Mouse (Mus musculus) adrenal gland, adult 2 months (tissue): ENCODE results near the gene Arhgef19. TPM values are rescaled to one million over a fixed set of nuclear protein-coding genes. Genes with fewer than 3 reads are reported as not detected.

Experiments
- DNase-seq: peaks from one replicate; pipeline ENCODE4 v3.0.0; 2021
- long read RNA-seq: library from polyadenylated mRNA; stranded (forward); transcript quantifications from one replicate; pipeline ENCODE4 v2.0.0, GENCODE M21; 2021
- polyA plus RNA-seq: library from polyadenylated mRNA; depleted of rRNA; stranded (reverse); fragments of >200 nt; gene quantifications from 2 replicates; pipeline ENCODE4 v1.2.3, GENCODE M21; 2012; rRNA removed
- total RNA-seq, 2 experiments: library from RNA; stranded (reverse); gene quantifications; 2 replicates each; pipeline ENCODE4 v1.2.3; 2021

The Arhgef19 gene
- total RNA-seq (10 to 100 TPM; 50.9 to 65.1 TPM), polyA plus RNA-seq (58.3 and 75.8 TPM in 2 replicates)
- long read RNA-seq, partial matches to known transcripts, result 9 of 72 reads
- long read RNA-seq, other reads (novel, unspliced or antisense), result 63 of 72 reads

DNA sequence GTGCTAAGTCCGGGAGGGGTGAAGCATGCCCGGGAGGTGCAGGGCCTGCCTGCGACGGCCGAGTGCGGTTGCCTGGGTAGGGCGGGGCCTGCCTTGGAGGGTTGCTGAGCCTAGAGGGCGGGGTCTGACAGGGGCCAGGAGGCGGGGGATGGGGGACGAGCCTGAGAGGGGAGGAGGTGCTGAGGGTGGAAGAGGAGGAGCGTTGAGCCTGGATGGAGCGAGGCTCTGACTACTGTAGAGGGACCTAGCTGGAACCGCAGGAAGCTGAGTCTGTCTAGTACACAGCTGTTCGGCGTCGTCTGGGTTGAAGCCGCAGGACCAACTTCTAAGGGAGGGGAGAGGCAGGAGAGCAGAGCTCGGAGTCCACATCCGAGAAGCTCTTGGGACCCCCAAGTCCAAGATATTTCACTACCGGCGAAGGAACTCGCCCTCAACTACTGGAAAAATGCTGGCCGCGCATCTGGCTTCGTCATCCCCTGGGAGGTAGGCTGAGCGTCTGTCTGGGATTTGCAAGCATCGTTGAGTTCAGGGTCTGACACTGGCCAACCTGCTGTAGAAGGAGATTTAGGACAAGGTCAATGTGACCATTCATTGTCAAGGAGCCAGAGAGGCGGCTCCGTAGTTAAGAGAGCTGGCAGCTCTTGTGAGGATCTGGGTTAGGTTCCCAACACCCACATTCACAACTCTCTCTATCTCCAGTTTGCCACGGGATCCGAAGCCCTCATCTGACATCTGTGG, at the start of gene Arhgef19:
TSS of gene Arhgef19 (plus strand) at position 112 of the 738 bp plus-strand sequence.
- peak; percentile 98 for DNase-seq

DNA sequence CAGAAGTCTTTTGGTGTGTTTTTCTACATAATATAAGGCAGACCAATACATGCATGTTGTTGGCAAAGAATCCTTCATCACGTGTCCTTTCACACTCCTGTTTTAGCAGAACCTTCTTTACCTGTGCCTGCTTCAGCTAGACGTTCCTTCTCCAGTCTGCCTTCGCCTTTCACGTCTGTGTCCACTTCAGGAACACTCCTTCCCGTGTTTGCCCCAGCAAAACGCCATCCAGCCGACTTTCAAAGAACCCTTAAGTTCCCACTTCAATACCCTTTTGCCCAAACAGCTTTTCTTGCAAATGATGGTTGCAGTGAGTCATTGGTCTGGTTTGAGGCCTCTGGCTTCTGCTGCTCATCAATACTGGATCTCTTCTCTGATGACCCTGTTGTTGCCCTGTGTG, 48.0 kb upstream of the Arhgef19 start:
- no peak for DNase-seq

DNA sequence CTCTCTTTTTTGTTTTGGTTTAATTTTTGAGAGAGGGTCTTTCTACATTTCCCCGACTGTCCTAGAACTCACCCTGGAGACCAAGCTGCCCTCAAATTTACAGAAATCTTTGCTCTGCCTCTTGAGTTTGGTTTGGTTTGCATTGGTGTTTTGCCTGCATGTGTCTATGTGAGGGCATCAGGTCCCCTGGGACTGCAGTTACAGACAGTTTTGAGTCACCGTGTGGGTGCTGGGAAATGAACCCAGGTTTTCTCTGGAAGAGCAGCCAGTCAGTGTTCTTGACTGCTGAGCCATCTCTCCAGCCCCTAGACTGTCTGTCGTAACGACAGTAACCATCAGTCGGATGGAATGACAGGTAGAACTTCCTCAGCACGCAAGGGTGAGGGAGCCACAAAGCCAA, 44.7 kb upstream of the Arhgef19 start:
- DNase-seq, result no peak

DNA sequence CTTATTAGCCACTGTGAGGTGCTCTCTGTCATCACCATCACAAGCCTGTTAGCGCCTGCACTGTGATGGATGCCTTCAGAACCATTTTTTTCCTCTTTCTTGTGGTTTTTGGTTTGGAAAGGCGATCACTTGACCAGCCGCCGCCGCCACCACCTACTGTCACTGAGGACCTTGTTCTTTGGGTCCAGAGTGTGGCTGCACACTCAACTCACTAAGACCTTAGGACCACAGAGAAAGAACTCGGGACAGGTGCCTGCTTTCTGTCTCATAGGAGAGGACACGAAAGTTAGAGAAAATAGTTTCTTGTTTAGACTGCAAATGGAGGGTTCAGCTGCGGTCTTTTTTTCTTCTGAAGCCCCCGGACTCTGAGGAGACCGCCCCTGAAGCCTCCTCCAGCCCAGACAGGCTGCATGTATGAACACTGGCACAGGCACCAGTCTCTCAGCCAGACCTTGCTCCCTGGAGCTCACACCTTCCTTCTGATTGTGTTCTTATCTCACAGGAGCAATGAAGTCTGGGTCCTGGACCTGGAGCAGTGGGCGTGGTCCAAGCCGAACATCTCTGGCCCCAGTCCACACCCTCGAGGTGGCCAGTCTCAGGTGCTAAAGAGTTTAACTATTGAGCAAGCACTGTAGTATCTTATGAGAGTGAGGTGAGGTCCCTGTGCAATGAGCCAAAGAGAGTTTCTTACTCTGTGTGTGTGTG, 42.2 kb upstream of the Arhgef19 start:
- DNase-seq, result no peak

- DNase-seq, result no peak
Observed at GRCm38 (mm10) chr4:141197686-141198035, 41.6 kb upstream of the Arhgef19 start.

DNA sequence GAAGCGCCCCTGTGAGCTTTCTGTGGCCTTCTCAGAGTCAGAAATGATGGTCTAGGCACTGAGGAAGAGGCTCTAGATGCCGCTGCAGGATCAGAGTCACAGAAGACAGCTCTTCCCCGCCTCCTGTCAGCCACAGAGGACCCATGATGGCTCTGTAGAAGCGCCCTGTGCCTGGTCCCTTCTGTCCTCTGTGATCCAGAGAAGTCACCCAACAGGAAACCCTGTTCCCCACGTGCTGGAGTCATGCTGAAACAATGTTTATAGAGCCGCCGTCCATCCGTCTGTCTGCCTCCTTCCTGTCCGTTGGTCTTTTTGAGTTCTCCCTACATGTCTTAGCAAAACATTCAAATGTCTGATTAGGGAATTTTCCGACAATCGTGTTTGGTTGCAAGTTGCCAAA, 38.4 kb upstream of the Arhgef19 start:
- DNase-seq, result no peak

DNA sequence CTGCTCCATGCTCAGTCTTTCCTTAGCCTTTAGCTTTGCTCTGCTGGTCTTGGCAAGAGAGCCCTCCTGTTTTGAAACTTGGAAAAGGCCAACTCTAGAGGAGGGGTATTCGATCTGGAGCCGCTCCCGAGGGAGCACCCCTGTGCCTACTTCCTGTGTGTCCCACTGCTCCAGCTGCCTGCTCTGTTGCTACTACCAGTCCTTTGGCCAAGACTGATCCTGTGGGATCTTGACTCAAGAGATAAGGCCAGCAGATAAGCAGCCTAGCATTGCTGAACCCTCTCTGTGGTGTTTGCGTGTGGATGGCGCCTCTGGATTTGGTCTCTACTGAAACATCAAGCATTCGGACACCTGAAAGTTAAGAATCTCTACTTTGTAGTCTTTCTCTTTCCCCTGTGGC, 37.1 kb upstream of the Arhgef19 start:
- DNase-seq, result no peak

GRCm38 (mm10) chr4:141204580-141205061, 34.7 kb upstream of the Arhgef19 start:
- DNase-seq, result no peak

- DNase-seq, result no peak
Observed at GRCm38 (mm10) chr4:141207081-141207480, 32.2 kb upstream of the Arhgef19 start.

DNA sequence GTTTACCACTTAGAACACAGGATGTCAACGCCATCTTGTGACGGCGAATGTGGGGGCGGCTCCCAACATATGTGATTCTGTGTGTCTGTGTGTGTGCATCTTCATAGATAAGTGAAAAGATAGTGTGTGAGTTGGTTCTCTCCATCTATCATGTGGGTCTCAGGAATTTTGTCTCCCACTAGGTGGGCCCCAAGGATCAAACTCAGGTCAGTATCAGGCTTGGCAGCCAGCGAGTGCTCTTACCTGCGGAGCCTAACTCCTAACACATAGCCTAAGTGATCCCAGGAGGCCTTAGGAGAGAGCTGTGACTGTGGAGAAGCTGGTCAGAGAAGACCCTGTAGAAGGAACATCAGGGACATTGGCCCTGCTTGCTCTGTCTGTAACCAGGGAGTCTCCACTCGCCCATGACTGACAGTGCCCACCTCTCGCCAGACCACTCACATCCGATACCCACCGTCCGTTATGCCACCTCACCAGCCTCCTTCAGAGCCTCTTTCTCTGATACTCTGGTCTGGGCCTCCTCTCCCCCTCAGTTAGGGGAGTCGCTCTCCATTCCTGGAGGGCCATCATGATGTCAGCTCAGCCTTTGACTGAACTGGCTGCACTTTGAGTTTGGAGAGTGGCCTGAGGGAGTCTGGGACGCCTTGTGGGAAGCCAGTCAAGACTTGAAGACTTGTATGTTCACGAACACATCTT, 28.6 kb upstream of the Arhgef19 start:
- no peak for DNase-seq

DNA sequence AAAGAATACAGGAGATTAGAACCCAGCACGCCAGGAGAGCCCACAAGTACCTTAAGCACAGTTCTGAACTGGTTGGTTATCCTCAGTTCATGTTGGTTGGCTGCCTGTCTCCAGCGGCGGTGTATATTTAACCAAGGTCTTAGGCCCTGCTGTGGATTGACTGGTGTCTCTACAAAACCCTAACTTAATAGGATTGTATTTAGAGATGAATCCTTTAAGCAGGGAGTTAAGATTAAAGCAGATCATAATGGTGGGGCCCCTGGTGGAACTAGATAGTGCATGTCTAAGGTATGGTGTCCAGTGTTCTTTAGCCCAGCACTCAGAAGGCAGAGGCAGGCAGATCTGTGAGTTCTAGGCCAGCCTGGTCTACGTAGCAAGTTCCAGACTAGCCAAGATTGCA, 27.7 kb upstream of the Arhgef19 start:
- no peak for DNase-seq

- no peak for DNase-seq
Observed at GRCm38 (mm10) chr4:141212892-141213291, 26.4 kb upstream of the Arhgef19 start.

GRCm38 (mm10) chr4:141213342-141213741, 26.0 kb upstream of the Arhgef19 start:
- DNase-seq, result no peak

- peak; percentile 95 for DNase-seq
Observed at GRCm38 (mm10) chr4:141213770-141214336, 25.4 kb upstream of the Arhgef19 start, which contains the start of gene Rsg1. Gene Rsg1 (plus strand): TSS chr4:141213956.

DNA sequence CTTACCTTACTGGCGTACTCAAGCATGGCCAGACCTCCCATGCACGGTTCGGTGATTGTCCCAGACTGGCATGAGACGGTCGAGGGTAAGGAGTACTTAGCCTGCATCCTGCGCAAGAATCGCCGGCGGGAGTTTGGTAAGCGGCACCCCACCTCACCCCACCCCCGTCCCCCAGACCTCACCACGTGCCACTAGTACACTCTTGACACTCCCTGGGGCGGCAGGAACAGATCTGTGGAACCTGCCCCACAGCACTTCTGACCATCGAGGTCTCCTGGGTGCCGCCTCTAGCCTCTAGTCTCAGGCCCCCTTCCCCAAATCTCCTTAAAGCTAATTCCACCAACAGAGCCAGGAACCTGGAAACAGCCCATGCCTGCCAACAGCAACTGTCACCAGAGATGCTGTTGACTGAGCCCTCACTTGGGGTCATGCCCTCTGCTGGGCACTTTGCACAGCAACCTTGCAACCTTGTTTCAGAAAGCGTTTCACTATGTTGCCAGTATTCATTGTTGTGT, 24.9 kb upstream of the Arhgef19 start:
- peak; percentile 25 for DNase-seq

DNA sequence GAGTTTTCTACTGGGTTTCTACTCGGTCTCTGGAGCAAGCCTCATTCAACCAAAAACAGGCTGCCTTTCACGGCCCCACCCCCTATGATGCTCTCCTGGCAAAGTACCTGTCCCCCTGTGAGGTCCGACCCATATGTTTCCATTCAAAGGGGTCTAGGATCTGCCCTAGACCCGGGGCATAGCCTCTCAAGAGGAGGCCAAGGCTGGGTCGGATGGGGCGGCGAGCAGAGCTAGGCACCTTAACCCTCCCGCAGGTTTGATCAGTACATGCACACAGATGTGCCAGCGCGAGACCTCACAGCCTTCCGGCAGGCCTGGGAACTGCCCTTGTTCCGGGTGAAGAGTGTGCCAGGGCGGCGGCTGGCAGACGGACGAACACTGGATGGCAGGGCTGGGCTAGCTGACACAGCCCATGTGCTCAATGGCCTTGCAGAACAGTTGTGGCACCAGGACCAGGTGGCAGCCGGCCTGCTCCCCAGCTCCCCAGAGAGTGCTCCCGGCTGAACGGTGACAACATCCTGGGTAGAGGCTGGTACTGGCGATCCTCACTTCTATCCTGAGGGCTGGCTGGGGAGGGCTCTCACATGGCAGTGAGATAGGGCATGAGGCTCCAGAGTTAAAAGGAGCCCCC, 19.6 kb upstream of the Arhgef19 start:
- peak; percentile 26 for DNase-seq

- no peak for DNase-seq
Observed at GRCm38 (mm10) chr4:141221848-141222247, 17.5 kb upstream of the Arhgef19 start.

- DNase-seq, result no peak
Observed at GRCm38 (mm10) chr4:141222752-141223151, 16.5 kb upstream of the Arhgef19 start.

- DNase-seq, result no peak
Observed at GRCm38 (mm10) chr4:141228687-141229086, 10.6 kb upstream of the Arhgef19 start.

GRCm38 (mm10) chr4:141233196-141233595, 6.1 kb upstream of the Arhgef19 start:
- DNase-seq, result no peak

GRCm38 (mm10) chr4:141235537-141236111, 3.7 kb upstream of the Arhgef19 start:
- DNase-seq, result no peak
